Mouse (Mus musculus) C2C12 (cell line): ENCODE data around the gene Klk8. TPM values are rescaled to one million over a fixed set of nuclear protein-coding genes. Genes with fewer than 3 reads are reported as not detected.

Experiments used
- H3K27me3 ChIP-seq: one replicate; pipeline ENCODE4 v1.6.1; 2011; ENCODE audit not compliant: control insufficient read depth, insufficient read depth, insufficient read length
- H3K36me3 ChIP-seq: one replicate; pipeline ENCODE4 v1.6.1; 2011; ENCODE audit not compliant: control insufficient read depth, insufficient read depth
- H3K4me3 ChIP-seq: one replicate; pipeline ENCODE4 v1.5.1; 2011; ENCODE audit warnings: mild to moderate bottlenecking, control low read depth; ENCODE audit not compliant: poor library complexity, insufficient read depth, severe bottlenecking
- H3K79me2 ChIP-seq: one replicate; pipeline ENCODE4 v1.6.1; 2011; ENCODE audit not compliant: control insufficient read depth, insufficient read depth
- H3K79me3 ChIP-seq: one replicate; pipeline ENCODE4 v1.6.1; 2011; ENCODE audit warnings: low read depth, control low read depth
- H3ac ChIP-seq: one replicate; pipeline ENCODE3; 2011; ENCODE audit warnings: low read depth; ENCODE audit not compliant: control insufficient read depth, insufficient read length
- CEBPB ChIP-seq: IDR thresholded peaks from one replicate; pipeline ENCODE4 v1.6.1; 2011; ENCODE audit warnings: low read depth, mild to moderate bottlenecking, control low read depth, moderate library complexity
- CTCF ChIP-seq: IDR thresholded peaks from one replicate; pipeline ENCODE4 v1.5.1; 2011; ENCODE audit not compliant: control insufficient read depth, insufficient read depth, insufficient read length
- FOSL1 ChIP-seq: IDR thresholded peaks from one replicate; pipeline ENCODE4 v1.8.0; 2011; ENCODE audit warnings: mild to moderate bottlenecking, low read length; ENCODE audit not compliant: poor library complexity, insufficient read depth, severe bottlenecking
- MAX ChIP-seq: IDR thresholded peaks from one replicate; pipeline ENCODE4 v1.6.1; 2011; ENCODE audit warnings: mild to moderate bottlenecking, control low read depth
- MYOD1 ChIP-seq: IDR thresholded peaks from one replicate; pipeline ENCODE4 v1.6.1; 2011; ENCODE audit warnings: low read depth; ENCODE audit not compliant: control insufficient read depth, insufficient read length
- MYOG ChIP-seq: IDR thresholded peaks from one replicate; pipeline ENCODE4 v1.6.1; 2011; ENCODE audit not compliant: control insufficient read depth, insufficient read length; ENCODE audit errors: extremely low read depth
- USF1 ChIP-seq: IDR thresholded peaks from one replicate; pipeline ENCODE4 v1.6.1; 2011; ENCODE audit warnings: low read depth, mild to moderate bottlenecking, control low read depth, moderate library complexity
- long read RNA-seq, 2 experiments: library from polyadenylated mRNA; unstranded; transcript quantifications; one replicate each; pipeline ENCODE4 v2.0.0; 2019 to 2020
- polyA plus RNA-seq: library from polyadenylated mRNA; unstranded; fragments of >200 nt; fragmentation: generic; extraction: Trizol; gene quantifications from one replicate; pipeline ENCODE4 v1.2.1, GENCODE M21; 2012; ENCODE audit warnings: missing spikeins

The Klk8 gene
- polyA plus RNA-seq = 0.36 TPM
- long read RNA-seq, experiment 1, partial matches to known transcripts = 0 of 1 reads
- long read RNA-seq, experiment 1, other reads (novel, unspliced or antisense) = 0 of 1 reads
- long read RNA-seq, experiment 2, partial matches to known transcripts = 0 of 2 reads
- long read RNA-seq, experiment 2, other reads (novel, unspliced or antisense) = 0 of 2 reads

DNA sequence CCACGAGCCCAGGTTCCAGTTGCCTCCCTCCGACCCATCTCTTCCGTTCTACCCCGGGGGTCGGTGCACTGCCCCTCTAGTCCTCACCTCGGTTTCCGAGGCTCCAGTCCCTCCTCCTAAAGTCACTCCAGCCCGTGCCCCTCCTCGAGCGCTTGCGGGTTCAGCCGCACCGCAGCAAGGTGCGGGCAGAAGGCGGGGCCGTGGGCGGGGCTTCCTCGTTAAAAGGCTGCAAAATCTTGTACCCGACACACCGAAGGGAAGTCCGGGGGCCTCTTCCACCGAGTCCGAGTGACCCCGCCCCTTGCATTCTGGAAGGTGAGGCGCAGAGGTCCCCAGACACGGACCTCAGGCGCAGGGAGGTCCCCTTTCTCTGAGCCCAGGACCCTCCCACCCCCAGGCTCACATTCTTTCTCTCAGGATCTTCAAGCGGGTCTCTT is at the start of gene Klk8:
Klk8 (plus strand) TSS at position 245 of the 437 bp plus-strand sequence.
- H3K79me3 ChIP-seq = no peaks in the 10 kb centered on the region
- TF ChIP-seq CEBPB = no peak
- TF ChIP-seq MAX = no peak
- no peak for TF ChIP-seq CTCF
- no peak for TF ChIP-seq MYOG
- no peak for TF ChIP-seq MYOD1
- no peak for TF ChIP-seq FOSL1
- no peak for TF ChIP-seq USF1
- no peaks in the 10 kb centered on the region for H3K79me2 ChIP-seq
- H3ac ChIP-seq = no peak within 1 kb of the TSS
- no peaks in the 10 kb centered on the region for H3K27me3 ChIP-seq
- no peak within 1 kb of the TSS for H3K4me3 ChIP-seq
- no peaks in the 10 kb centered on the region for H3K36me3 ChIP-seq

DNA sequence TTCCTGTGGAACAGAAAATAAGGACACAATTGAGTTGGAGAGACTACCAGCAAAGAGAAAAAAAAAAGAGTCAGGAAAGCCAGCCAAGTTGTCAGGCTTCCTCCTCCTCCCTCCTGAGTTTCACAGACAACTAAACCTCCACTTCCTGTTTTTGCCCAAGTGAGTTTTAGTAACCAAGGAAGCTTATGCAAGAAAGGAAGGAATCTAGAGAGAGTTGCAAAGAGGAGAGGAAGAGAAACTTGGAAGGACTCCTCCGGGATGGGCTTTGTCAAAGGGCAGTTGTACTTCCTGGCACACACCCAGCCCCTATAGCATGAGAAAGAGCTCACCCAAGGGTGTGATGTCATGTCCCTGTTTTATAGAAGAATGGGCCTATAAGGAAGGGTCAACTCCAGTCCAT is 49.6 kb upstream of the Klk8 start:
- Histone ChIP-seq H3K36me3 (no peaks in the 10 kb centered on the region), H3K79me2 (no peaks in the 10 kb centered on the region), H3K27me3 (no peaks in the 10 kb centered on the region), H3K79me3 (no peaks in the 10 kb centered on the region), H3ac (no peak overlapping the region), H3K4me3 (no peak overlapping the region)
- TF ChIP-seq MYOG = no peak
- no peak for TF ChIP-seq FOSL1
- no peak for TF ChIP-seq USF1

DNA sequence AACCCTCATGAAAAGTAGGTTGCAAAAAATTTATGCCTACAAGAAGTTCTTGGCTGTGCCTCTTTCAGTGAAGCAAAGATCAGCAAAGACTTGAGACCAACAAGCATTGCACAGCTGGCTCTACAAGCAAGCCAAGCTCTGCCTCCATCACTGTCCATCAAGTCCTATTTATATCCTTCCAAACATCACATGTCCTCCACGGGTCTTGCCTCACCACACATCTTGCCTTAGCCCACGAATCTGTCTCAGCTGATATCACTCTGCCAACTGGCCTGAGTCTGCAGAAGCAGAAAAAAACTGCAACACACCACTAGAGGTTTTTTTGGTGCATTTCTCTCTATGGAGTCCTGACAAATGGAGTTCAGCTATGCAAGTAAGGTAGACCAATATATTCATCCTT is 44.6 kb upstream of the Klk8 start:
- Histone ChIP-seq H3K79me3 (no peaks in the 10 kb centered on the region), H3K36me3 (no peaks in the 10 kb centered on the region), H3ac (no peak overlapping the region), H3K79me2 (no peaks in the 10 kb centered on the region), H3K4me3 (no peak overlapping the region), H3K27me3 (no peaks in the 10 kb centered on the region)
- TF ChIP-seq MYOD1 (no peak), FOSL1 (no peak)

DNA sequence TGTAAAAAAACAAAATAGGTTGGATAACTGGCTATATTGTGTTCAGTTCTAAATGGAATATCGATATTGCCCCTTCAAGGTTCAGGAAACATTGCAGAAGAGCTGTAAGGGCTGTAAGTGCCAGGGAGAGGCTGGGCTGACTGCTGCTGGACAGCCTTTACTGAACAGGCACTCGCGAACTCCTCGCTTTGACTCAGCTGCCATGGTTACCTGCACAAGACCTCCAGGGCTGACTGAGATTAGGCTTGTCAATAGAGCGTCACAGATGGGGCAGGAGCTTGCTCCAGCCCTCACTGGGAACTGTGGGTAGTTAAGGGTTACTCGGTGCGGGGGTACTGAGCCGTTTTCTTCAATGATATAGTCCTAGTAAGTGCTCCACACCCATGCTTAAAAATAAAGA is 30.9 kb upstream of the Klk8 start:
- H3K4me3 ChIP-seq = no peak overlapping the region
- TF ChIP-seq USF1 = no peak
- no peak for TF ChIP-seq CEBPB
- no peak for TF ChIP-seq MYOG
- TF ChIP-seq MYOD1 = no peak
- no peak for TF ChIP-seq FOSL1
- TF ChIP-seq CTCF = no peak
- no peak for TF ChIP-seq MAX
- no peaks in the 10 kb centered on the region for H3K27me3 ChIP-seq
- H3K79me2 ChIP-seq = no peaks in the 10 kb centered on the region
- no peaks in the 10 kb centered on the region for H3K79me3 ChIP-seq
- H3ac ChIP-seq = no peak overlapping the region
- H3K36me3 ChIP-seq = no peaks in the 10 kb centered on the region

DNA sequence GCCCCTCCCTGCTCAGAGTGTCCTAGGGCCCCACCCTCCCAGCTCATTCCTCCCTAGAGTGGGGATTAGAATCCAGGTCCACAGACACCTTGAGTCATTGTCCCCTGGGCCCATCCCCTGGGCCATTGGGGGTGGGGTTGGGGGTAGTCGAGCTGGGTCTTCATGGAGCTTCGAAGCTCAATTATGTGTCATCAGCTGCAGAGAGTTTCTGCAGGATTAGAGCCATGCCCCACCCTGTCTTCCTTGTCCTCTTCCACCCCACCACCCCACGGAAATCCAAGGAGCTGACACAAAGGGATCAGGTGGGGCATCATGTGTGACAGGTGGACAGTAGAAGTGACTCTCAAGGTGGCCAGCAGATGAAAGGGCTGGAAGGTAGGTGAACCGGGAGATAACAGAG is 28.8 kb upstream of the Klk8 start, which contains the start of gene Klk12:
Klk12 (plus strand) TSS at position 301 of the 400 bp plus-strand sequence.
- no peaks in the 10 kb centered on the region for H3K79me3 ChIP-seq
- TF ChIP-seq CEBPB (no peak), FOSL1 (no peak), MYOD1 (no peak), CTCF (no peak), MYOG (no peak), USF1 (no peak), MAX (no peak)
- no peaks in the 10 kb centered on the region for H3K27me3 ChIP-seq
- H3ac ChIP-seq = no peak within 1 kb of the TSS
- no peaks in the 10 kb centered on the region for H3K36me3 ChIP-seq
- no peak within 1 kb of the TSS for H3K4me3 ChIP-seq
- no peaks in the 10 kb centered on the region for H3K79me2 ChIP-seq

DNA sequence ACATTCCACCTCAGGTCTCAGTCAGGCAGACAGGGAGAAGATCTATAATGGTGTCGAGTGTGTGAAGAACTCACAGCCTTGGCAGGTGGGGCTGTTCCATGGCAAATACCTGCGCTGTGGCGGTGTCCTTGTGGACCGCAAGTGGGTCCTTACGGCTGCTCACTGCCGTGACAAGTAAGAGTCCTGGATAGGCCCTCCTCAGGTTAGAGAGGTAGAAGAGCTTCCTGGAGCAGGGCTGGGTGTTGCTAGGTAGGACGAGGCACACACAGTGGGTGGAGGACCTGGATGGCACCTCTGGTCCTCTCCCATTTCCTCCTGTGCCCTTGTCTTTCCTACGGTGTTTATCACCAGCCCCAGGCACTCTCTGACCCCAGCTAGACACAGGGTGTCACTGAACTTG is 27.7 kb upstream of the Klk8 start:
- TF ChIP-seq MAX (no peak), CTCF (no peak), MYOG (no peak), MYOD1 (no peak), USF1 (no peak), CEBPB (no peak), FOSL1 (no peak)

More for the DNA sequence above, 27.7 kb upstream of the Klk8 start:
- H3K79me3 ChIP-seq = no peaks in the 10 kb centered on the region
- no peaks in the 10 kb centered on the region for H3K79me2 ChIP-seq
- H3K27me3 ChIP-seq = no peaks in the 10 kb centered on the region
- no peaks in the 10 kb centered on the region for H3K36me3 ChIP-seq
- no peak overlapping the region for H3K4me3 ChIP-seq
- H3ac ChIP-seq = no peak overlapping the region
